Mouse (Mus musculus) small intestine, adult 2 months (tissue): ENCODE measurements around the gene Nf1. TPM values are rescaled to one million over a fixed set of nuclear protein-coding genes. Genes with fewer than 3 reads are reported as not detected.

Source experiments
- H3K27ac ChIP-seq: fragments of 200-500 bp; 2 replicates; pipeline ENCODE4 v1.5.1; 2012; ENCODE audit warnings: low read depth, low read length, control low read depth, inconsistent platforms; ENCODE audit not compliant: insufficient read depth
- H3K27me3 ChIP-seq: fragments of 200-500 bp; 2 replicates; pipeline ENCODE4 v1.6.1; 2012; ENCODE audit warnings: mild to moderate bottlenecking, moderate library complexity, low read length, inconsistent platforms; ENCODE audit not compliant: control insufficient read depth, insufficient read depth
- H3K36me3 ChIP-seq: fragments of 200-500 bp; 2 replicates; pipeline ENCODE4 v1.6.1; 2012; ENCODE audit warnings: mild to moderate bottlenecking, low read length, control low read depth, inconsistent platforms; ENCODE audit not compliant: control insufficient read depth, insufficient read depth
- H3K4me1 ChIP-seq: fragments of 200-500 bp; 2 replicates; pipeline ENCODE4 v1.6.1; 2012; ENCODE audit warnings: low read length, inconsistent platforms, mixed read lengths; ENCODE audit not compliant: control insufficient read depth, insufficient read depth, insufficient read length
- H3K4me3 ChIP-seq: fragments of 200-500 bp; 2 replicates; pipeline ENCODE4 v1.5.1; 2012; ENCODE audit warnings: low read depth, mild to moderate bottlenecking, control low read depth, inconsistent platforms, low read length, moderate library complexity
- CTCF ChIP-seq: fragments of 200-500 bp; IDR thresholded peaks from 2 replicates; pipeline ENCODE4 v1.5.1; 2012; ENCODE audit warnings: low read depth, mild to moderate bottlenecking, control low read depth, inconsistent platforms, low read length, moderate library complexity, mixed read lengths; ENCODE audit not compliant: insufficient replicate concordance, insufficient read length; ENCODE audit errors: extremely low read depth
- POLR2A ChIP-seq: fragments of 200-500 bp; IDR thresholded peaks from 2 replicates; pipeline ENCODE4 v1.6.1; 2012; ENCODE audit warnings: low read depth, mild to moderate bottlenecking, control low read depth, inconsistent platforms, low read length, moderate library complexity
- WGBS: fragments of 180-500 bp; shearing (Covaris S2); methylation state at CpG from one replicate; pipeline ENCODE4 v1.1.7; 2018; 5-methylcytosine and 5-hydroxymethylcytosine counted together
- polyA plus RNA-seq: library from polyadenylated mRNA; depleted of rRNA; stranded (reverse); fragments of >200 nt; gene quantifications from 2 replicates; pipeline ENCODE4 v1.2.3, GENCODE M21; 2012; rRNA removed

Gene Nf1
- polyA plus RNA-seq, 1 experiment: 7.0 TPM

GRCm38 (mm10) chr11:79617991-79618390 lies 278.5 kb downstream of the Nf1 start:
- Histone ChIP-seq H3K4me3 (no peak overlapping the region), H3K27me3 (no peaks in the 10 kb centered on the region), H3K27ac (no peak overlapping the region), H3K4me1 (no peaks in the 10 kb centered on the region), H3K36me3 (no peaks in the 10 kb centered on the region)
- TF ChIP-seq POLR2A (no peak), CTCF (no peak)
- 86% methylated on average over 8 of the region's 8 CpGs for WGBS

GRCm38 (mm10) chr11:79623029-79623428 lies 283.5 kb downstream of the Nf1 start:
- 58% methylated on average over 5 of the region's 5 CpGs for WGBS

DNA sequence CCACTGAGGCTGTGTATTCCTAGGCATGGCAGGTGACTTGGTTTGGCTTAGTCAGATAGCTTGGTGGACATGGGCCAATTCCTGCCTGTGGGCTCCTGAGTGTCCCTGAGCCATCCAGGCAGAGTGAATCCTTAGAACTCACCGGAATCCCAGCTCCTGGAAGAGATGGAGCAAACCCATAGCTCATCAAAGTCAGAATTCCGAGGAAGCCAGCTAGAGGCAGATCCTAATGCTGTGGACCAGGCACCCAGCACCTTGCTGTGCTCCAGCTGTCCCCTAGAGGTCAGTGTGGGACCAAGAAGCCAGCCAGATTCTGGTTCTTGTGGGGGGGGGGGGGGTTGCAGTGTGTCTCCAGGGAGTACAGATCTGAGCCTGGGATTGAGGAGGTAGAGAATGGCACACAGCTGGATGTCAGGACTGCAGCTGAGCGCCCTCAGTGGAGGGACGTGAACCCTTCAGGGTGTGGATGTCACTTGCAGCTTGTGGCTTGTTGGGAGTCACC lies 285.4 kb downstream of the Nf1 start:
- WGBS: 15% methylated on average over 4 of the region's 4 CpGs

More at GRCm38 (mm10) chr11:79623029-79623428, 283.5 kb downstream of the Nf1 start:
- Histone ChIP-seq H3K27ac (0 out of 2 replicates have a peak overlapping the region, but pooled peaks have one; percentile 26), H3K4me1 (no peaks in the 10 kb centered on the region), H3K36me3 (no peaks in the 10 kb centered on the region), H3K27me3 (no peaks in the 10 kb centered on the region), H3K4me3 (no peak overlapping the region)
- TF ChIP-seq CTCF (no peak), POLR2A (no peak)

DNA sequence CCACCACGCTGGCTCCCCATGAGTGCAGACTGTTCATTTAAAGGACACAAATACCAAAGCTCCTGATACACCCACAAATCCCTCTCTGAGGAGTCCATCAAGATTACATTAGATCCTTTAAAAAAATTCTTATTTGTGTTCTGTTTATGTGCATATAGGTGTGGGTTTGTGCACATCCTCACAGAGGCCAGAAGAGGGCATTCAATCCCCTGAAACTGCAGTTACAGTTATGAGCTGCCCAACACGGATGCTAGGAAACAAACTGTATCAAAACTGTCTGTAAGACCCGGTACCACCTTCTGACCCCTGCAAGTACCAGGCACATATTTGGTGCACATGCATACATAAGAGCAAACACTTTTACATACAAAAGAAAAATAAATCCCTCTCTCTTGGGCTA lies 289.2 kb downstream of the Nf1 start:
- Histone ChIP-seq H3K27me3 (no peaks in the 10 kb centered on the region), H3K4me3 (no peak overlapping the region), H3K4me1 (no peaks in the 10 kb centered on the region), H3K36me3 (no peaks in the 10 kb centered on the region), H3K27ac (no peak overlapping the region)
- TF ChIP-seq POLR2A: no peak
- no peak for TF ChIP-seq CTCF
- 48% methylated on average over 3 of the region's 3 CpGs for WGBS

More for the DNA sequence above, 285.4 kb downstream of the Nf1 start:
- TF ChIP-seq CTCF (peak; percentile 70; the same call in 1 of the 2 replicates), POLR2A (no peak)
- no peak overlapping the region for H3K4me3 ChIP-seq
- H3K27ac ChIP-seq: no peak overlapping the region
- no peaks in the 10 kb centered on the region for H3K27me3 ChIP-seq
- no peaks in the 10 kb centered on the region for H3K4me1 ChIP-seq
- no peaks in the 10 kb centered on the region for H3K36me3 ChIP-seq

DNA sequence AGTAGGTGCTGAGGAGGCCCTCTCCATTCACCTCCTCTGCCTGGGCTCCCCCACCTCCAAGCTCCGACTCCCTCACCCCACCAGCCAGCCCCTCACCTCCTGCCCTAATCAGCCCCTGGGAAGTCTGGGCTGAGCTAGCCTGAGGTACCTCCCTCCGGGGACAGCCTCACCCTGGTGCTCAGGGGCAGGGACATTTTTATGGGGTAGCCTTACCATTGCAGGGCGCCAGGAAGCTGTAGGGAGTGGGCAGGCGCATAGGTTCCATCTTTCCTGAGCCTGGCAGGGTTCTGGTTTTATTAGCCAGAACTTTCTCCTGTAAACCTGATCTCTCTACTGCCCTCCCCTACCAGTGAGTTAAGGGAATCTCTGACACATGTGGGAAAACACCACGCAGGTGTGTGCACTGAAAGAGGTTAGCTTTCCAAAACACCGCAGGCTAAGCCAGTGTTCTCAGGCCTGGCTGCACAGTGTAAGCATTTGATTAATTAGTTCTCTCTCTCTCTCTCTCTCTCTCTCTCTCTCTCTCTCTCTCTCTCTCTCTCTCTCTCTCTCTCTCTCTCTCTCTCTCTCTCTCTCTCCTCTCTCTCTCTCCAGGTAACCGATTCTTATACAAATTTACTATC lies 290.4 kb downstream of the Nf1 start:
- Histone ChIP-seq H3K4me3 (no peak overlapping the region), H3K4me1 (no peaks in the 10 kb centered on the region), H3K27ac (no peak overlapping the region), H3K36me3 (no peaks in the 10 kb centered on the region), H3K27me3 (no peaks in the 10 kb centered on the region)
- 80% methylated on average over 7 of the region's 7 CpGs for WGBS
- TF ChIP-seq POLR2A (no peak), CTCF (no peak)

DNA sequence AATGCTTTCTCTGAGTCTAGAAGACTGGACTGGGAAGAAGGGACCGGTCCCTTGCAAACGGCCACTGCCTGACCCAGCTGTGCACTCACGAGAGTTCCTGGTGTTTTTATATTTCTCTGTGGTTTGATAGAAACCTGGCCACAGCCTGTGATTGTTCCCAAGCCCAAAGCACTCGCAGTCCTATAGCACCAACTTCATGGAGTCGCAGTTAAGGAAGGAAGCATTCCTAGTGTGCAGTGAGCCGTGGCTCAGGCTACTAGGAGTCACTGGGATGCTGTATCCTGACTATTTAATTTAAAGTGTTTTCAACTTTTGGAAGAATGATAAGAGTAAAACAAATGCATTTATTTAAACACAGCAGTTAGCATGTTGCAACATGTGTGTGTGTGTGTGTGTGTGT lies 291.0 kb downstream of the Nf1 start:
- Histone ChIP-seq H3K27ac (no peak overlapping the region), H3K4me1 (no peaks in the 10 kb centered on the region), H3K36me3 (no peaks in the 10 kb centered on the region), H3K27me3 (no peaks in the 10 kb centered on the region), H3K4me3 (no peak overlapping the region)
- TF ChIP-seq POLR2A (no peak), CTCF (no peak)
- 71% methylated on average over 6 of the region's 6 CpGs for WGBS

Other genes starting within 250 kb of the Nf1 start
- 43.9 and 106 TPM in 2 replicates for gene Ksr1, start 193.3 kb upstream of the Nf1 start, polyA plus RNA-seq
- gene Wsb1, start 85.0 kb upstream of the Nf1 start, polyA plus RNA-seq: 24.3 and 47.5 TPM in 2 replicates
- gene Gm9964, start 42.8 kb upstream of the Nf1 start, polyA plus RNA-seq: not detected in 2 replicates
- gene Omg, start 164.4 kb downstream of the Nf1 start, polyA plus RNA-seq: not detected in 2 replicates
- gene Evi2b, start 184.1 kb downstream of the Nf1 start, polyA plus RNA-seq: 5.3 TPM in 1 of 2 replicates, not detected in the other
- gene Evi2, start 190.9 kb downstream of the Nf1 start, polyA plus RNA-seq: 0.34 and 1.7 TPM in 2 replicates
- gene Evi2a, start 190.9 kb downstream of the Nf1 start, polyA plus RNA-seq: 3.1 and 4.0 TPM in 2 replicates